Mouse (Mus musculus) urinary bladder, adult 2 months (tissue): ENCODE results near the gene Catsper2. TPM values are rescaled to one million over a fixed set of nuclear protein-coding genes. Genes with fewer than 3 reads are reported as not detected.
"Not testable (repeated sequence)": the region's sequence is repeated elsewhere in the genome, so short reads cannot be mapped to it uniquely, and the experiment has no call there.

ENCODE experiments used
- DNase-seq: peaks from one replicate; pipeline ENCODE4 v3.0.0; 2022; ENCODE audit warnings: low spot score
- polyA plus RNA-seq: library from polyadenylated mRNA; depleted of rRNA; stranded (reverse); fragments of >200 nt; gene quantifications from 2 replicates; pipeline ENCODE4 v1.2.3, GENCODE M21; 2012

Catsper2 gene
- polyA plus RNA-seq, 1 experiment: 2.7 TPM

- no peak for DNase-seq
These were observed 21.3 kb upstream of the Catsper2 start for GRCm38 (mm10) chr2:121434854-121435253.

GRCm38 (mm10) chr2:121425890-121426289, 12.3 kb upstream of the Catsper2 start:
- no peak for DNase-seq

- DNase-seq: no peak
These were observed 9.6 kb upstream of the Catsper2 start for GRCm38 (mm10) chr2:121423166-121423565.

- no peak for DNase-seq
These were observed 4.9 kb upstream of the Catsper2 start for GRCm38 (mm10) chr2:121418476-121418875.

GRCm38 (mm10) chr2:121416356-121416755, 2.8 kb upstream of the Catsper2 start:
- no peak for DNase-seq

GRCm38 (mm10) chr2:121415591-121415990, 2.0 kb upstream of the Catsper2 start:
- DNase-seq: no peak

- DNase-seq: no peak
These were observed 1.5 kb upstream of the Catsper2 start for GRCm38 (mm10) chr2:121415103-121415502.

- DNase-seq: no peak
These were observed 620 bp upstream of the Catsper2 start for GRCm38 (mm10) chr2:121414139-121414685.

GRCm38 (mm10) chr2:121412843-121413386, 677 bp downstream of the Catsper2 start:
- DNase-seq: no peak

- DNase-seq: peak; percentile 26
These were observed 5.4 kb downstream of the Catsper2 start for GRCm38 (mm10) chr2:121408160-121408559.

GRCm38 (mm10) chr2:121403296-121403695, 10.3 kb downstream of the Catsper2 start:
- no peak for DNase-seq

- DNase-seq: peak; percentile 50
These were observed 17.0 kb downstream of the Catsper2 start for GRCm38 (mm10) chr2:121396624-121397023.

GRCm38 (mm10) chr2:121386961-121387575, 26.5 kb downstream of the Catsper2 start, which contains the start of gene Strc:
Gene Strc, minus strand, starts transcription at chr2:121387168.
- DNase-seq: not testable (repeated sequence)

GRCm38 (mm10) chr2:121374766-121375165, 38.8 kb downstream of the Catsper2 start:
- no peak for DNase-seq

GRCm38 (mm10) chr2:121372266-121372665, 41.3 kb downstream of the Catsper2 start:
- DNase-seq: no peak

- no peak for DNase-seq
These were observed 42.7 kb downstream of the Catsper2 start for GRCm38 (mm10) chr2:121370921-121371320.

- DNase-seq: no peak
These were observed 44.8 kb downstream of the Catsper2 start for GRCm38 (mm10) chr2:121368831-121369230.

- DNase-seq: no peak
These were observed 49.9 kb downstream of the Catsper2 start for GRCm38 (mm10) chr2:121363656-121364055.

GRCm38 (mm10) chr2:121359461-121359860, 54.1 kb downstream of the Catsper2 start:
- no peak for DNase-seq

- peak; percentile 54 for DNase-seq
These were observed 55.2 kb downstream of the Catsper2 start for GRCm38 (mm10) chr2:121358381-121358780.

- no peak for DNase-seq
These were observed 55.6 kb downstream of the Catsper2 start for GRCm38 (mm10) chr2:121357961-121358360.

GRCm38 (mm10) chr2:121357494-121357893, 56.1 kb downstream of the Catsper2 start, which contains the start of gene Ckmt1:
Gene Ckmt1, plus strand, starts transcription at chr2:121357714.
- no peak for DNase-seq
